Mouse (Mus musculus): ENCODE data around the gene Cfap74.
A peak's percentile ranks its signal among the peaks of the same experiment; 100 is the strongest.

The Cfap74 gene

GRCm38 (mm10) chr4:155409058-155409776, at the start of gene Cfap74:
TSS of gene Cfap74 (plus strand) at chr4:155409190.
- peak; percentile 78 for DNase-seq (ENCODE audit: low spot score)

- DNase-seq (ENCODE audit: low spot score), result no peak
Measured at GRCm38 (mm10) chr4:155359560-155360464, 49.2 kb upstream of the Cfap74 start.

- DNase-seq (ENCODE audit: low spot score), result peak; percentile 50
Measured at GRCm38 (mm10) chr4:155360856-155361255, 48.1 kb upstream of the Cfap74 start.

GRCm38 (mm10) chr4:155361303-155361791, 47.6 kb upstream of the Cfap74 start, which contains the start of gene Prkcz:
TSS of gene Prkcz (minus strand) at chr4:155361361.
- DNase-seq (ENCODE audit: low spot score), result peak; percentile 93

- DNase-seq (ENCODE audit: low spot score), result no peak
Measured at GRCm38 (mm10) chr4:155362443-155362842, 46.5 kb upstream of the Cfap74 start.

- DNase-seq (ENCODE audit: low spot score), result no peak
Measured at GRCm38 (mm10) chr4:155366784-155367183, 42.2 kb upstream of the Cfap74 start.

- DNase-seq (ENCODE audit: low spot score), result no peak
Measured at GRCm38 (mm10) chr4:155367739-155368138, 41.3 kb upstream of the Cfap74 start.

- peak; percentile 51 for DNase-seq (ENCODE audit: low spot score)
Measured at GRCm38 (mm10) chr4:155368684-155369083, 40.3 kb upstream of the Cfap74 start.

- no peak for DNase-seq (ENCODE audit: low spot score)
Measured at GRCm38 (mm10) chr4:155370737-155371715, 38.0 kb upstream of the Cfap74 start.

GRCm38 (mm10) chr4:155371797-155372735, 36.9 kb upstream of the Cfap74 start:
- no peak for DNase-seq (ENCODE audit: low spot score)

GRCm38 (mm10) chr4:155381974-155382373, 27.0 kb upstream of the Cfap74 start:
- no peak for DNase-seq (ENCODE audit: low spot score)

GRCm38 (mm10) chr4:155382752-155383151, 26.2 kb upstream of the Cfap74 start:
- no peak for DNase-seq (ENCODE audit: low spot score)

- no peak for DNase-seq (ENCODE audit: low spot score)
Measured at GRCm38 (mm10) chr4:155383326-155383725, 25.7 kb upstream of the Cfap74 start.

- DNase-seq (ENCODE audit: low spot score), result no peak
Measured at GRCm38 (mm10) chr4:155387166-155387565, 21.8 kb upstream of the Cfap74 start.

GRCm38 (mm10) chr4:155395471-155395870, 13.5 kb upstream of the Cfap74 start:
- DNase-seq (ENCODE audit: low spot score), result no peak

GRCm38 (mm10) chr4:155396751-155397150, 12.2 kb upstream of the Cfap74 start:
- no peak for DNase-seq (ENCODE audit: low spot score)

- DNase-seq (ENCODE audit: low spot score), result no peak
Measured at GRCm38 (mm10) chr4:155397511-155398221, 11.3 kb upstream of the Cfap74 start, which contains the start of gene Gabrd. TSS of gene Gabrd (minus strand) at chr4:155398112.

GRCm38 (mm10) chr4:155398222-155398540, 10.8 kb upstream of the Cfap74 start:
- DNase-seq (ENCODE audit: low spot score), result no peak

GRCm38 (mm10) chr4:155401121-155401520, 7.9 kb upstream of the Cfap74 start:
- no peak for DNase-seq (ENCODE audit: low spot score)

GRCm38 (mm10) chr4:155402489-155402888, 6.5 kb upstream of the Cfap74 start:
- no peak for DNase-seq (ENCODE audit: low spot score)

Data from T-cell, adult 2 months (primary cell).